Mouse (Mus musculus): ENCODE measurements around the gene Asb11.

Asb11 gene

DNA sequence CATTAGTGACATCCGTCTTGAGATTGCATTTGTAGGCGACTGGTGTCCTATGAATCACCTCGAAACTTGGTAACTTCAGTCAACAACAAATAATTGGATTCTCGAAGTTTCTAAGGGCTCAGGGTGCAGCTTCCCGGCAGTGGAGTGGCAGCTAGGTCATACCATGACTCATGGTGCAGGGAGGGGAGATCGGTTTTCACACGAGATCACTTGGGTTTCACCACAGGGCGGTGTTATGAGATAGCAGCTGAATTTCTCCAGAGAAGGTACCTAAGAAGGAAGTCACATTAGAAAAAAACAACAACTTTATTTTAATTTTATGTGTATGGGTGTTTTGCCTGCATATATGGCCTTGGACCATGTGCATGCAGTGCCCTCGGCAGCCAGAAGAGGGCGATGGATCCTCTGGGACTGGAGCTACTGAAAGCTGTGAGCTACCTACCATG is 9.3 kb downstream of the Asb11 start:
- DNase-seq: peak in 1 of 2 experiments; percentile 7

DNA sequence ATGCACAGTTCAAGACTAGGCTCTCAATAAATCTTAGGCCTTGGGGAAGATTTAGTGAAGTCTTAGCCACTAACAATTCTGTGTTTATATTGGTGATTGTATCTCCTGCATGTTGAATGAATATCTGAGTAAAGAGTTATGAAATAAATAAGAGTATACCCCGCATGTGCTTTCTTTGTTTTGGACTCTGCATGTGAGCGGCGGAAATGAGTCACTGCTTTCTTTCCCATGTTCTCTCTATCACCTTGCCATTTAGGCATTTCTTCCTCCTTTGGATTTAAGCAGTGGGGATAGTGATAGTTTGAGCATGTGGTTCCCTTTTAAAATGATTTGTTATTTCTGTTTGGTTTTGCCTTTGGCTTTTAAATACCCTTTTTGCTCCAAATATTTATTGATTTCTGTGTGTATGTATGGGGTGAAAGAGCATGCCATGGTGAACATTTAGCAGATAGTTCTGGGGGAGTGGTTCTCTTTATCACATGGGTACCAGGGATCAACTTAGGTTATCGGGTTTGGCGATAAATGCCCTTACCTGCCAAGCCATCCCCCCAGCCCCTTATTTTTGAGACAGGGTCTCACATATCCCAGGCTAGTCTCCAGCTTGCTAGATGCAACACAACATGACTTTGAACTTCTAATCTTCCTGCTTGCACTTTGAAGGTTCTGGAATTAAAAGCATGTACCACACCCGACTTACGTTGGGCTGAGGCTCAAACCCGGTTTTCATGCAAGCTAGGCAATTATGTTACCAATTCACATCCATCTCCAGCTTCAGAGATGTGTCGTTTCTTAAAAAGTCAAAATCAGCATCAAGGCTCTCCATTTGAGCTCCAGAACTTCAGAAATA is 10.3 kb downstream of the Asb11 start:
- no peak for DNase-seq

DNA sequence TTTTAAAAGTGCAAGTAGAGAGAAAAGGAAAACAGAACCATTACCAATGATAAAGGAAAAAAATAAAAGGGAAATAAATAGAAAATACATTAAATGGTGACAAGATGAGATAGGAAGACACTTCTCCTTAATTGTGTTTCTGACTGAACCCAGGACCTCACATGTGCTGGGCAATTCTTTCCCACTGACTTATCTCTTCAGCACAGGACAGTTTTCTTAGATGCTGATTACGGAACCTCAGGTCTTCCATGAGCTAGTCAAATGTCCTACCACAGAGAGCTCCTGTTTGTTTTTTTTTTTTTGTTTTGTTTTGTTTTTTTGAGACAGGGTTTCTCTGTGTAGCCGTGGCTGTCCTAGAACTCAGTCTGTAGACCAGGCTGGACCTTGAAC is 10.9 kb downstream of the Asb11 start:
- DNase-seq: no peak

DNA sequence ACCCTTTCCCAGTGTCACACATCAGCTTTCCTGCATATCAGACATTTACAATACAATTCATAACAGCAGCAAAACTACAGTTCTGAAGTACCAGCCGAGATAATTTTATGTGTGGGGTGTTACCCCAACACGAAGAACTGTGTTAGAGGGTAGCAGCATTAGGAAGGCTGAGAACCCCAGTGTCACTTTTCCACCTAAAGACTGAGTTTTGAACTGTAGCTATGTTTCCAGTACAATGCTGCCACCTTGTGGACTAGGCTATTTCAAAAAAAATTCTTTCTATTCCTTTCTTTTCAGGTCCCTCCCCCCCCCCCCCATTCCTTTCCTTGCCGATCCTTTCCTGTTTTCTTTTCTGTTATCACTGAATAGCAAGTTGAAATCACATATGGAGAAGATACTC is 12.4 kb downstream of the Asb11 start:
- DNase-seq: peak in 1 of 2 experiments; percentile 33

DNA sequence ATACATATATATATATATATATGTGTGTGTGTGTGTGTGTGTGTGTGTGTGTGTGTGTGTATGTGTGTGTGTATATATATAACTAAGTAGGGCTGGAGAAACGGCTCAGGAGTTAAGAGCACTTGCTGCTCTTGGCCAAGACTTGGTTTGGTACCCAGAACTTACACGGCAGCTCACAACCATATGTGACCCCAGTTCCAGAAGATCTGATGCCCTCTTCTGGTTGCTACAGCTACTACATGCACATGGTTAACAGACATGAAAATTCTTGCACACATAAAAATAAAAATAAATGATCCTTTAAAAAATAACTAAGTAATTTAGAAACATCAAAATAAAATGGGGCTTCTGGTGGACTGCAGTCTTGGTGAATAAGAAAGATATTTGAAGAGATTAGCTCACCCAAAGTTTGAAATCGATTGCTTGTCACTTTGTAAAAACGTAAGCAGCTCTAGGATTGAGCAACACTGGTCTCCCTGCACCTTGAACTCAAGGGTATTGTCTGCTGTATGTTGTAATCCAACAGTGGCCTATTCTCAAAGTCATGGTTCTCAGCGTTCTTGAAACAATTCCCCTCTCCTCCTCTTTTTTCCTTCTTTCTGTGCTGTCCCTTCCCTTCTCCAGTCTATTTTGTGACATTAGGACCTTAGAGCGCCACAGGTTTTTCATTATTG is 22.5 kb downstream of the Asb11 start:
- DNase-seq: no peak

DNA sequence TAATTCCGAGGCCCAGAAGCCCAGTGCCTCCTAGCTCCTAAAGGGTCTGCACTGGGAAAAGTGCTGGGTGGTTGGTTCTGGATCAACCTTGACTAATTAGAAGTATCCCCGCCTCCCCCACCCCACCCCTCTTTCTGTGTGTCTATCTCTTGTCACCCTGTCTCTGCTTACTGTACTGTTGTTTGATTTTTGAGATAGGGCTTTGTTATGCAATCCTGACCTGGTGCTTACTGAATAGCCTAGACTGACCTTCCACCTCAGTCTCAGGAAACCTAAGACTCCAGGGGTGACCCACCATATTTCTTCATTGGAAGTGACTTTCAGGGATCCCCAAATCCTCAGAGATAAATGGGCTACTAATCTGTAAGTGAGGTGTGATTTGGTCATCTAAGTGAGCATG is 65.5 kb downstream of the Asb11 start:
- no peak for DNase-seq

DNA sequence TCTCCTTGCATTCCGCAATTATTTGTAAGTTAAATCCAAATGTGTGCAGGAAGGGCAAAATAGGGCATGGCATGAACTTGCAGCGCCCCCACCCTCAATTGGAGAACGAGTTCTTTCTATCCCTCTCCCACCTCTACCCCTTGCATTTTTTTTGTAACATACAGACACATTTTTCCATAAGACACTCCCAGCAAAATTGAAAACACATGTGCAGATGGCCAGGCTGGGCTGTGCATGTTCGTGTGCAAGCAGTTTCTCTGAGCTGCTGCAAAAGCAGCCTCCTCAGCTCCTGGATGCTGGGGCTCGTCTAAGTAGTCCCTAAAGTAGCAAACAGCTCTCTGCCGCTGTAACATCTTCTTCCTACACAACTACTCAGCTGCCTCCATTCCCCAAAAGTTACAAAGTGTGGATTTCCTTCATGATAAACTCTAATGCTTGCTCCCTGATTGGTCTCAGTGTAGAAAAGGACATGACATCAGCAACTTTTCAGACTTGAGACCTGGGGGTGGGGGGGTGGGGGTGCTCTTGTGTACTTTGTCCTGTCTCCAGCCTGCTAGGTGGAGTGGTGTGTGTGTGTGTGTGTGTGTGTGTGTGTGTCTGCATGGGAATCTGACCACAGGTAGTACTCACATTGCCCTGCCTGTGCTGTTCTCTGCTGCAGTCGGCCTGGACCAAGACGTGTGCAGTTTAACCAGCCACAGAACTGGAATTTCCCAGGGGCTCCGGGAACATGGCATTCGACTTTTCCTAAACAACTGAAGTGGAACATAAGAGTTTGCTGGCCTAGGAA is 69.1 kb downstream of the Asb11 start, which contains the start of gene Asb9:
Gene Asb9, plus strand, starts transcription at position 619 of the 790 bp plus-strand sequence.
- DNase-seq: no peak

DNA sequence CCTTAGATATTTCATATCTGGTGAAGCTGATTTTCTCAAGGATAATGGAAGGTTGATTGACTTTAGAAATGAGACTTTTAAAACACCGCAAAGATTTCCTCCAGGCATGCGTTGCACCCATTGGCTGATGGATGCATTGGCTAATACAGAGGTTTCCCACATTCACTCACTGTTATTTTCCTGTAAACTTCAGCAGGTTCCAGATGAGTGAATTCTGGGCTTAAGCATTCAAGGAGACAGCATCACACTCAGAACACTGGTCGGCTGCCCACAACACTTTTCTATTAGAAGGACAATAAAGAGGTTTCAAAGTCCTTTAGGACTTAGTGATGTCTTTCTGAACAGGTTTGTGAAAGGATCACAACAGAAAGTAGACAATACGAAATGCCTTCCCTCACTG is 70.3 kb downstream of the Asb11 start:
- DNase-seq: no peak

DNA sequence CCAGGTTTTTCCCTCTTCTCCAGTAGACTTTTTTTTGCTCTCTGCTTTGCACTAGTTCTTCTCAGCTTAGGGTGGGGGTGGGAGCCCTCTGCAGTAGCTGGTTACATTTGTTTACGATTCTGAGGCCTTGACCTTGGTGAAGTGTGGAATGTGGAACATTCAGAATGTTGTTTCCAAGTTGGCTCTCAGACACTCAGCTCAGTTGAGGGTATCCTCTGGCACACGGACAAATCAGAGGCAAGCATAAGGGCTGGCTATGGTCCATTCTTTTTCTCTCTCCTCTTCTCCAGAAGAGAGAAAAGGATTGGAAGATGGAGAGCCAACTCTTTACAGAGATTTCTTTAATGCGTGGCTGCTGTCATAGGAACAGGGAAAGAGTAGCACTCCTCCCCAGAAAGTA is 71.9 kb downstream of the Asb11 start:
- no peak for DNase-seq

Measured in cerebellum, postnatal 25 days (tissue).